Mouse (Mus musculus) bone marrow macrophage, adult 2 months (primary cell): ENCODE data around the gene Tmem189. TPM values are rescaled to one million over a fixed set of nuclear protein-coding genes. Genes with fewer than 3 reads are reported as not detected.

ENCODE experiments used
- H3K27ac ChIP-seq: 2 replicates; pipeline ENCODE4 v1.5.1; 2012; ENCODE audit warnings: low read depth, low read length; ENCODE audit not compliant: insufficient read depth
- H3K4me1 ChIP-seq: 2 replicates; pipeline ENCODE4 v1.6.1; 2012; ENCODE audit warnings: low read length; ENCODE audit not compliant: control insufficient read depth, insufficient read depth
- H3K4me3 ChIP-seq: 2 replicates; pipeline ENCODE4 v1.5.1; 2012; ENCODE audit warnings: mild to moderate bottlenecking, low read length, moderate library complexity; ENCODE audit not compliant: insufficient read depth
- CTCF ChIP-seq: IDR thresholded peaks from 2 replicates; pipeline ENCODE4 v1.5.1; 2012; ENCODE audit warnings: low read depth, mild to moderate bottlenecking, low read length, moderate library complexity
- POLR2A ChIP-seq: IDR thresholded peaks from 2 replicates; pipeline ENCODE4 v1.6.1; 2012; ENCODE audit warnings: mild to moderate bottlenecking, low read depth, low read length, borderline replicate concordance
- polyA plus RNA-seq: library from polyadenylated mRNA; stranded (reverse); fragments of >200 nt; gene quantifications from 2 replicates; pipeline ENCODE4 v1.2.4, GENCODE M21; 2012; ENCODE audit not compliant: missing spikeins, insufficient read depth, insufficient read length

Tmem189 gene
- polyA plus RNA-seq, 1 experiment = 138 TPM

GRCm38 (mm10) chr2:167702126-167702525 is 12.5 kb upstream of the Tmem189 start:
- H3K4me1 ChIP-seq = peaks cover 45% of the 10 kb centered on the region
- H3K4me3 ChIP-seq = no peak overlapping the region
- H3K27ac ChIP-seq = peak overlapping the region; percentile 37; the same call in 1 of the 2 replicates
- TF ChIP-seq POLR2A = no peak
- TF ChIP-seq CTCF = no peak

- peak overlapping the region; percentile 37 for H3K27ac ChIP-seq
- no peak for TF ChIP-seq POLR2A
- no peak for TF ChIP-seq CTCF
- no peak overlapping the region for H3K4me3 ChIP-seq
- peaks cover 45% of the 10 kb centered on the region for H3K4me1 ChIP-seq
These were observed 11.8 kb upstream of the Tmem189 start for GRCm38 (mm10) chr2:167701472-167701871.

GRCm38 (mm10) chr2:167700018-167700417 is 10.4 kb upstream of the Tmem189 start:
- no peak overlapping the region for H3K27ac ChIP-seq
- peaks cover 45% of the 10 kb centered on the region for H3K4me1 ChIP-seq
- no peak for TF ChIP-seq POLR2A
- no peak for TF ChIP-seq CTCF

GRCm38 (mm10) chr2:167697902-167698301 is 8.3 kb upstream of the Tmem189 start:
- TF ChIP-seq POLR2A (no peak), CTCF (no peak)
- peak overlapping the region; percentile 88 for H3K27ac ChIP-seq
- H3K4me3 ChIP-seq = peak overlapping the region; percentile 43
- peaks cover 42% of the 10 kb centered on the region for H3K4me1 ChIP-seq

More at GRCm38 (mm10) chr2:167700018-167700417, 10.4 kb upstream of the Tmem189 start:
- no peak overlapping the region for H3K4me3 ChIP-seq

GRCm38 (mm10) chr2:167696143-167696542 is 6.5 kb upstream of the Tmem189 start:
- TF ChIP-seq CTCF (no peak), POLR2A (no peak)
- H3K4me3 ChIP-seq = no peak overlapping the region
- peaks cover 30% of the 10 kb centered on the region for H3K4me1 ChIP-seq
- no peak overlapping the region for H3K27ac ChIP-seq

- H3K4me1 ChIP-seq = peaks cover 23% of the 10 kb centered on the region
- TF ChIP-seq POLR2A (no peak), CTCF (no peak)
- H3K27ac ChIP-seq = no peak overlapping the region
These were observed 5.9 kb upstream of the Tmem189 start for GRCm38 (mm10) chr2:167695491-167695890.

GRCm38 (mm10) chr2:167694963-167695362 is 5.3 kb upstream of the Tmem189 start:
- Histone ChIP-seq H3K4me3 (no peak overlapping the region), H3K27ac (no peak overlapping the region), H3K4me1 (peaks cover 18% of the 10 kb centered on the region)

More at GRCm38 (mm10) chr2:167695491-167695890, 5.9 kb upstream of the Tmem189 start:
- H3K4me3 ChIP-seq = no peak overlapping the region

GRCm38 (mm10) chr2:167694244-167694643 is 4.6 kb upstream of the Tmem189 start:
- peaks cover 15% of the 10 kb centered on the region; the same call in 1 of the 2 replicates for H3K4me1 ChIP-seq
- H3K4me3 ChIP-seq = no peak overlapping the region
- TF ChIP-seq POLR2A = no peak
- TF ChIP-seq CTCF = no peak
- H3K27ac ChIP-seq = no peak overlapping the region

More at GRCm38 (mm10) chr2:167694963-167695362, 5.3 kb upstream of the Tmem189 start:
- no peak for TF ChIP-seq POLR2A
- no peak for TF ChIP-seq CTCF

- TF ChIP-seq CTCF (no peak), POLR2A (no peak)
- H3K4me3 ChIP-seq = no peak overlapping the region
- peaks cover 10% of the 10 kb centered on the region; the same call in 1 of the 2 replicates for H3K4me1 ChIP-seq
- H3K27ac ChIP-seq = no peak overlapping the region
These were observed 3.9 kb upstream of the Tmem189 start for GRCm38 (mm10) chr2:167693540-167693939.

- no peak overlapping the region for H3K27ac ChIP-seq
- peaks cover 12% of the 10 kb centered on the region; the same call in 1 of the 2 replicates for H3K4me1 ChIP-seq
- TF ChIP-seq POLR2A = no peak
- no peak for TF ChIP-seq CTCF
- 0 out of 2 replicates have a peak overlapping the region, but pooled peaks have one; percentile 96 for H3K4me3 ChIP-seq
These were observed 3.2 kb upstream of the Tmem189 start for GRCm38 (mm10) chr2:167692831-167693230.
